Mouse (Mus musculus): ENCODE measurements at regions not wholly inside any gene's neighbourhood (a gene's known extent, or its start where the extent isn't known, plus 50 kb on each side); places are given as distances from the start of the nearest gene placed in this dataset.

DNA sequence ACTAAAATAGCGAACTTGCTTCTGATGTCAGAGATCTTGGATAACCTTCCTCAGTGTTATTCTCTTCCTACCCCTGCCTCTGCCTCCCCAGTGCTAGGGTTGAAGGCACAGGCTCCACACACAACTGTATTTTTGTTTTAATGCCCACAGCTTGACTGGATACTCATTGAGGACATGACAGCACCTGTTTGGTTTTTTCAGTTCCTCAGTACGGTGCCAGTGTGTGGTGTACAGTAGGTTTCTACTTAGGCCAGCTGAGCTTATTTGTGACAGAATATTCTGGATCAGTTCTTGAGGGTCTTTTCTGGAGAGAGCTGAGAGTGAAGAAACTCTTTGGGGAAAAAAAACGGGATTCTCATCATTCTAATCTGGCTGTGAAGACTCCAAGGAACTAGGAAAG lies 201.1 kb downstream of the Tmem38b start:
- DNase-seq (ENCODE audit: low spot score) = no peak
- Histone ChIP-seq H3K27ac (ENCODE audit: low read length) (no peak overlapping the region), H3K4me3 (ENCODE audit: low read depth, low read length) (no peak overlapping the region), H3K9ac (replicated peaks; ENCODE audit: low read depth) (no peak overlapping the region), H3K9me3 (ENCODE audit: low read length) (no peaks in the 10 kb centered on the region), H3K27me3 (replicated peaks; ENCODE audit: insufficient read depth, low read length) (no peaks in the 10 kb centered on the region), H3K36me3 (ENCODE audit: insufficient read depth, low read length) (no peaks in the 10 kb centered on the region), H3K4me1 (ENCODE audit: insufficient read depth, low read depth, low read length) (no peaks in the 10 kb centered on the region), H3K4me2 (replicated peaks; ENCODE audit: low read depth, low read length) (no peak overlapping the region)
- no peak for TF ChIP-seq CTCF (IDR thresholded peaks at IDR 0.05)
- no peak for TF ChIP-seq EP300 (IDR thresholded peaks at IDR 0.05)
- ATAC-seq = no peak
- 75% methylated on average over 3 of the region's 3 CpGs for WGBS

DNA sequence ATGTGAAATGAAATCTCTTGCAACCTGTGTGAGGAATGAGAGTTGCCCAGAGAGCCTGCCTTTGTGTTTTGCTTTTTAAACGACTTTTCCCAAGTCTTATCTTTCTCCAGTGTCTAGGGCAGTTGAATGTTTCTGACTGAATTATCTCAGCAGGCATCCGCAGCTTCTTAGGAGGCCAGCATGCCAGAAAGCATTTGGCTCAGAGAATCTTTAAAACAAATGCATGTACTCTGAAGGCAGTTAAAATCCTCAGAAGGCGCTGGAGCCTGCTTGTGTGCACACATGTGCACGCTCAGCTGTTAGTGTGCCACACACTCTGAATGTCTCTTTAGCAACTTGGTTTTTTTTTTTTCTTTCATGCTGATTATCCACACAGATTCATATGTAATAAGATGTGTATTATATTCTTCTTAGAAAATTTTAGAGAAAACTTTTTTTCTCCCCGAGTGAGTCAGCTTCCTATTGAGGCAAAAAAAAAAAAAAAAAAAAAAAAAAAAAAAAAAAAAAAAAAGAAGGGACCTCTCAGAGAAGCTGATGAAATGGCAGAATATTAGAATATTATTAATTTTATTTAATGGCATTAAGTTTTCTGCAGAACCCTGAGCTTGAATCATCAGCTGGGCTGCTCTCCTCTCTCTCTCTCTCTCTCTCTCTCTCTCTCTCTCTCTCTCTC lies 201.9 kb downstream of the Tmem38b start:
- H3K27ac ChIP-seq (ENCODE audit: low read length) = no peak overlapping the region
- no peaks in the 10 kb centered on the region for H3K4me1 ChIP-seq (ENCODE audit: insufficient read depth, low read depth, low read length)
- no peak overlapping the region for H3K9ac ChIP-seq (replicated peaks; ENCODE audit: low read depth)
- H3K36me3 ChIP-seq (ENCODE audit: insufficient read depth, low read length) = no peaks in the 10 kb centered on the region
- no peaks in the 10 kb centered on the region for H3K9me3 ChIP-seq (ENCODE audit: low read length)
- no peak for TF ChIP-seq EP300 (IDR thresholded peaks at IDR 0.05)
- no peak for TF ChIP-seq CTCF (IDR thresholded peaks at IDR 0.05)
- no peak overlapping the region for H3K4me3 ChIP-seq (ENCODE audit: low read depth, low read length)
- WGBS = 35% methylated on average over 5 of the region's 5 CpGs
- DNase-seq (ENCODE audit: low spot score) (no peak), ATAC-seq (no peak)
- H3K27me3 ChIP-seq (replicated peaks; ENCODE audit: insufficient read depth, low read length) = no peaks in the 10 kb centered on the region
- H3K4me2 ChIP-seq (replicated peaks; ENCODE audit: low read depth, low read length) = no peak overlapping the region

DNA sequence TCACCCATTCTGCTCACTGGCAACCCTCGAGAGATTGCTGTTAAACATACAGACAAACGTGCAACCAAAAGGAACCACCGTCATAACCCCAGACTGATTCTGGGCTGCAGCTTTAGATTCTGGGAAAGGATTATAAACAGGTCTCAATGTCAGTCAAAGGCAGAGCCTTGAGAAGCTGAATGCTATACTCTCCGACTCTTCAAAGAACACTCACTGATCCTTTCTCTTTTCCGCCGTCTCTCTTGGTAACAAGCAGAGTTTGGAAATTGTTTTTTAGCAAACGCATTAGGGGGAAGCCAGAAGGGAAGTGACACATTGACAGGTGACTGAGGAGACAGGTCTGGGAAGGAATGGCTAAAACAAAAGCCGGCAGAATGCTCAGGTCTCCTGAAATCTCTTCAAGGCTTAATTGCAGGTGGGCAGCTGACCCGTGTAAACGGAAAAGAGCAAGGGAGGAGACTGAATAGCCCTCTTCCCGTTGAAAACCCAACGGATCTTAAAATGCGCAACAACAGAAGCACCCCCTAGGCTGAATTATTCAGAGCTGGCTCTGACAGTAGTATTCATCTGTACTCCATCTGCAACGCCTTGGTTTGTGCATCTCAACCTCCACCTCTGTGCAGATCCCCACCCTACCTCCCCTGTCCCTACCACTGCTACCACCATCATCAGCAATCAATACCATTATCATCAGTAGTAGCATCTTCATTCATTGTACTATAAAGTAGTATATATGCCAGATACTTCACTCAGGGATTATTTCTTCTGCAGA lies 219.6 kb downstream of the Tmem38b start:
- no peak for TF ChIP-seq EP300 (IDR thresholded peaks at IDR 0.05)
- no peak for TF ChIP-seq CTCF (IDR thresholded peaks at IDR 0.05)
- no peaks in the 10 kb centered on the region for H3K9me3 ChIP-seq (ENCODE audit: low read length)
- WGBS = 47% methylated on average over 14 of the region's 14 CpGs
- no peak overlapping the region for H3K4me3 ChIP-seq (ENCODE audit: low read depth, low read length)
- no peak overlapping the region for H3K9ac ChIP-seq (replicated peaks; ENCODE audit: low read depth)
- no peak overlapping the region for H3K27ac ChIP-seq (ENCODE audit: low read length)
- H3K27me3 ChIP-seq (replicated peaks; ENCODE audit: insufficient read depth, low read length) = no peaks in the 10 kb centered on the region
- H3K4me2 ChIP-seq (replicated peaks; ENCODE audit: low read depth, low read length) = no peak overlapping the region
- H3K4me1 ChIP-seq (ENCODE audit: insufficient read depth, low read depth, low read length) = no peaks in the 10 kb centered on the region
- no peaks in the 10 kb centered on the region for H3K36me3 ChIP-seq (ENCODE audit: insufficient read depth, low read length)
- ATAC-seq = no peak
- DNase-seq (ENCODE audit: low spot score) = no peak

DNA sequence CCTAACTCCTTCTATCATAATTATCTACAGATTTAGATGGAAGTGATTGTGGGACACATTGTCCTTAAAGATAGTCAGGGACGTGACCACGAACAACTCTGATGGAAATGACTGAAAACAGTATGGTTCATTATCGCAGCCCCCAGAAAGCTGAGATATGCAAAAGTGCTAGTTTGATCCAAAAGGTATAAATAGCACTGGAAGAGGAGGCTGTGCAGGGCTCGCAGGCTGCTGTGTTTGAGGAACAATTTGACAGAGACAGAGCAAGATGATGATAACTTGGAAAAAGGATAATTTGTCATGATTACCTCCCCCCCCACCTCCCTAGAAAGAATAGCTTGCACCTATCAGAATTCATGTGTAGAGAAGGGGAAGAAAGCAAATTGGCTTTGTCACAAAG lies 238.5 kb downstream of the Tmem38b start:
- no peak for ATAC-seq
- no peak overlapping the region for H3K4me3 ChIP-seq (ENCODE audit: low read depth, low read length)
- no peaks in the 10 kb centered on the region for H3K4me1 ChIP-seq (ENCODE audit: insufficient read depth, low read depth, low read length)
- no peak overlapping the region for H3K27ac ChIP-seq (ENCODE audit: low read length)
- 74% methylated on average over 4 of the region's 4 CpGs for WGBS
- no peaks in the 10 kb centered on the region for H3K27me3 ChIP-seq (replicated peaks; ENCODE audit: insufficient read depth, low read length)
- H3K9me3 ChIP-seq (ENCODE audit: low read length) = peaks cover 3% of the 10 kb centered on the region; the same call in 1 of the 2 replicates
- H3K9ac ChIP-seq (replicated peaks; ENCODE audit: low read depth) = no peak overlapping the region
- DNase-seq (ENCODE audit: low spot score) = no peak
- no peaks in the 10 kb centered on the region for H3K36me3 ChIP-seq (ENCODE audit: insufficient read depth, low read length)
- TF ChIP-seq EP300 (IDR thresholded peaks at IDR 0.05) (no peak), CTCF (IDR thresholded peaks at IDR 0.05) (no peak)
- H3K4me2 ChIP-seq (replicated peaks; ENCODE audit: low read depth, low read length) = no peak overlapping the region

DNA sequence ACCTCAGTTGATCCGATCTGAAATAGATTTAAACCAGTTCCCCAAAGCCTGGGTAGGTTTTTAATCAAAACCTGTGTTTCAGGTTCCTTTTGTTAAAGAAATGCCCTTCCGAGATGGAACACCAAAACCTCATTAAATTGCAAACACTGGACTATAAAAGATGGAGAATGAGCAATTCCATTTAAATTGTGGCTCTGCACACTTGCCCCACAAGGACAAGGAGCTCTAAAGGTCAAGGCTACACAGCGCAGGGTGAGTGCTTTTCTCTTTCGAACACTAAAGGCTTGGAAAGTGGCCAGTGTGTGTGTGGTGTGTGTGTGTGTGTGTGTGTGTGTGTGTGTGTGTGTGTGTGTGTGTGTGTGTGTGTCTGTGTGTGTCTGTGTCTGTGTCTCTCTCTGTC lies 246.1 kb downstream of the Tmem38b start:
- no peak overlapping the region for H3K4me3 ChIP-seq (ENCODE audit: low read depth, low read length)
- H3K9ac ChIP-seq (replicated peaks; ENCODE audit: low read depth) = no peak overlapping the region
- no peak overlapping the region for H3K4me2 ChIP-seq (replicated peaks; ENCODE audit: low read depth, low read length)
- no peaks in the 10 kb centered on the region for H3K36me3 ChIP-seq (ENCODE audit: insufficient read depth, low read length)
- H3K27me3 ChIP-seq (replicated peaks; ENCODE audit: insufficient read depth, low read length) = no peaks in the 10 kb centered on the region
- H3K27ac ChIP-seq (ENCODE audit: low read length) = no peak overlapping the region
- ATAC-seq (no peak), DNase-seq (ENCODE audit: low spot score) (no peak)
- H3K9me3 ChIP-seq (ENCODE audit: low read length) = peaks cover 3% of the 10 kb centered on the region; the same call in 1 of the 2 replicates
- WGBS = 51% methylated on average over 4 of the region's 4 CpGs
- TF ChIP-seq EP300 (IDR thresholded peaks at IDR 0.05) (no peak), CTCF (IDR thresholded peaks at IDR 0.05) (no peak)
- H3K4me1 ChIP-seq (ENCODE audit: insufficient read depth, low read depth, low read length) = no peaks in the 10 kb centered on the region

DNA sequence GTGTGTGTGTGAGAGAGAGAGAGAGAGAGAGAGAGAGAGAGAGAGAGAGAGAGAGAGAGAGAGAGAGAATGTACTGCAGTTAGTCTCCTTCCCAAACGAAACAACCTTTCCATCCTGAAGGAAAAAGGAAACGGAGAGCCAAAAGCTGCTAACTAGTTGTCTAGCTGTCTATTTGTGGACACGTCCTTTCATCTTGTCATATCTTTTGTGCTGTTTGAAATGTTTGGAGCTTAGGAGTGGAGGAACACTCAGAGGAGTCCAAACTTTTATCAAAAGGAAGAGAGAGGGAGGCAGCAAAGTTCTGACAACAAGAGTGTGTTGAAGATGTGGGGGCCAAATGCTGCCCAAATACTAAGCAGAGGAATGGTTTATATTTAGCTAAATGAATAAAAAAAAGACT lies 246.6 kb downstream of the Tmem38b start:
- no peak for TF ChIP-seq EP300 (IDR thresholded peaks at IDR 0.05)
- TF ChIP-seq CTCF (IDR thresholded peaks at IDR 0.05) = no peak
- no peak for DNase-seq (ENCODE audit: low spot score)
- Histone ChIP-seq H3K4me2 (replicated peaks; ENCODE audit: low read depth, low read length) (no peak overlapping the region), H3K4me1 (ENCODE audit: insufficient read depth, low read depth, low read length) (no peaks in the 10 kb centered on the region), H3K36me3 (ENCODE audit: insufficient read depth, low read length) (no peaks in the 10 kb centered on the region), H3K9ac (replicated peaks; ENCODE audit: low read depth) (no peak overlapping the region), H3K9me3 (ENCODE audit: low read length) (peaks cover 3% of the 10 kb centered on the region; the same call in 1 of the 2 replicates), H3K27ac (ENCODE audit: low read length) (no peak overlapping the region), H3K27me3 (replicated peaks; ENCODE audit: insufficient read depth, low read length) (no peaks in the 10 kb centered on the region), H3K4me3 (ENCODE audit: low read depth, low read length) (no peak overlapping the region)
- ATAC-seq = no peak
- WGBS = 38% methylated on average over 3 of the region's 3 CpGs

All from lung, postnatal 0 days (tissue).